Mouse (Mus musculus) liver, adult 2 months (tissue): Measurements from ENCODE around the gene Creb3.

ENCODE experiments used
- CTCF ChIP-seq: fragments of 200-500 bp; IDR thresholded peaks from 2 replicates; pipeline ENCODE4 v1.5.1; 2011; ENCODE audit warnings: low read depth, low read length, control low read depth
- POLR2A ChIP-seq: fragments of 200-500 bp; IDR thresholded peaks from 2 replicates; pipeline ENCODE4 v1.6.1; 2011; ENCODE audit warnings: low read length, control low read depth; ENCODE audit not compliant: insufficient read depth; ENCODE audit errors: extremely low read depth

GRCm38 (mm10) chr4:43598650-43599380 is 36.7 kb downstream of the Creb3 start:
- TF ChIP-seq POLR2A: no peak
- TF ChIP-seq CTCF: no peak
